Mouse (Mus musculus) adipocyte (in vitro differentiated cells): ENCODE data around the gene Krtap4-1.

Source experiments
- DNase-seq: peaks from one replicate; pipeline ENCODE4 v3.0.0-alpha.2; 2016; ENCODE audit warnings: low spot score

Gene Krtap4-1

GRCm38 (mm10) chr11:99583245-99583704 lies 44.8 kb downstream of the Krtap4-1 start, which contains the start of gene Krtap1-4:
Gene Krtap1-4, minus strand, starts transcription at chr11:99583654.
- DNase-seq, result no peak

GRCm38 (mm10) chr11:99581564-99581963 lies 46.5 kb downstream of the Krtap4-1 start:
- no peak for DNase-seq

DNA sequence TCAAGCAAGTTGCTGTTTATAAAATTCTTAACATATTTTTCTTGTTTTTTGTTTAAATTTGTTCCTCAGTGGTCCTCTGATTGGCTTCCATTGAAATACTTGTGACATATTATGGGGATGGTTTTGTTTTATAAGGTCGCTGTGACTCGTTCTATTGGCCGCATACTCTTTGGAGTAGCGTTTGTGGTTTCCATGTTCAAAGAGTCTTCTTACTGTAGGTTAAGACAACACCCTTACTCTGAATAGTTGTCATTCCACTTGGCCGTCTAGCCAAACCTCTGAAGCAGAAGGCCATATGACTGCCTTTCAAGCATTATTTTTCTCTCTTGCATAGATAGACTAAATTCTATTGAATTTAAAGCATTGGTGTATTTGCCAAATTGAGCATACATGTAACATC lies 47.0 kb downstream of the Krtap4-1 start:
- no peak for DNase-seq

GRCm38 (mm10) chr11:99580636-99581035 lies 47.4 kb downstream of the Krtap4-1 start, which contains the start of gene Krtap1-5:
Gene Krtap1-5, minus strand, starts transcription at chr11:99581016.
- no peak for DNase-seq
